Mouse (Mus musculus): Measurements from ENCODE around the gene Gm49387. TPM values are rescaled to one million over a fixed set of nuclear protein-coding genes. Genes with fewer than 3 reads are reported as not detected.

Gene Gm49387
- polyA plus RNA-seq, 1 experiment from 2014 or later: 0.94 TPM

- no peak overlapping the region for H3K4me2 ChIP-seq (replicated peaks; ENCODE audit: low read depth)
- no peak for TF ChIP-seq CTCF (IDR thresholded peaks at IDR 0.05; ENCODE audit: low read depth)
- no peaks in the 10 kb centered on the region for H3K4me1 ChIP-seq (replicated peaks; ENCODE audit: control insufficient read depth, insufficient read depth, low read length)
- H3K27ac ChIP-seq (ENCODE audit: low read depth, low read length): no peak overlapping the region
- 91% methylated on average over 9 of the region's 9 CpGs for WGBS
- no peaks in the 10 kb centered on the region for H3K36me3 ChIP-seq (ENCODE audit: control insufficient read depth, insufficient read depth)
- no peak overlapping the region for H3K4me3 ChIP-seq (ENCODE audit: low read depth, low read length)
- ATAC-seq: no peak
- H3K27me3 ChIP-seq (replicated peaks; ENCODE audit: control insufficient read depth, insufficient read depth, low read length): no peaks in the 10 kb centered on the region
- no peaks in the 10 kb centered on the region for H3K9me3 ChIP-seq (ENCODE audit: control insufficient read depth)
- no peak overlapping the region for H3K9ac ChIP-seq (ENCODE audit: low read depth, low read length)
Measured at GRCm38 (mm10) chr14:31556526-31557260, 84.0 kb downstream of the Gm49387 start.

- Histone ChIP-seq H3K9ac (ENCODE audit: low read depth, low read length) (no peak overlapping the region), H3K4me1 (replicated peaks; ENCODE audit: control insufficient read depth, insufficient read depth, low read length) (no peaks in the 10 kb centered on the region), H3K9me3 (ENCODE audit: control insufficient read depth) (no peaks in the 10 kb centered on the region), H3K4me2 (replicated peaks; ENCODE audit: low read depth) (no peak overlapping the region), H3K36me3 (ENCODE audit: control insufficient read depth, insufficient read depth) (no peaks in the 10 kb centered on the region), H3K4me3 (ENCODE audit: low read depth, low read length) (no peak overlapping the region), H3K27me3 (replicated peaks; ENCODE audit: control insufficient read depth, insufficient read depth, low read length) (no peaks in the 10 kb centered on the region), H3K27ac (ENCODE audit: low read depth, low read length) (no peak overlapping the region)
- WGBS: 59% methylated on average over 14 of the region's 14 CpGs
- no peak for TF ChIP-seq CTCF (IDR thresholded peaks at IDR 0.05; ENCODE audit: low read depth)
- no peak for ATAC-seq
Measured at GRCm38 (mm10) chr14:31555963-31556434, 84.7 kb downstream of the Gm49387 start.

DNA sequence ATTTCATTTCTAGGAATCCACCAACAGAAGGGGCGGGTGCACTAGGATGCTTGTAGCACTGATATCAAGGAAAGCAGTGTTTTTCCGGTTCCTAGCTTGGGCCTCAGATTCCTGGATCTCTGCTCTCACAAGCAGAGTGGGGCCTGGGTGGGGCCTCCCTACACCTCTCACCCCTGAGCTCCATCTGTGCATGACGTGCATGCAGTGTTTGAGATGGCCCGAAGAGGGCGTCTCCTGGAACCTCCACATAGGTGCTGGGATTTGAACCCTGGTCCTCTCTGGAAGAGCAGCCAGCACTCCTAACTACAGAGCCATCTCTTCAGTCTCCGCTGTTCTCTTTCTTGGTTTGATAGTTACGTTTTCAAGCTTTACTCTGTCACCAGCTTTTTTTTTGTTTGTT lies 85.7 kb downstream of the Gm49387 start:
- Histone ChIP-seq H3K27ac (ENCODE audit: low read depth, low read length) (no peak overlapping the region), H3K9me3 (ENCODE audit: control insufficient read depth) (no peaks in the 10 kb centered on the region), H3K4me2 (replicated peaks; ENCODE audit: low read depth) (no peak overlapping the region), H3K27me3 (replicated peaks; ENCODE audit: control insufficient read depth, insufficient read depth, low read length) (no peaks in the 10 kb centered on the region), H3K9ac (ENCODE audit: low read depth, low read length) (no peak overlapping the region), H3K4me1 (replicated peaks; ENCODE audit: control insufficient read depth, insufficient read depth, low read length) (no peaks in the 10 kb centered on the region), H3K36me3 (ENCODE audit: control insufficient read depth, insufficient read depth) (no peaks in the 10 kb centered on the region), H3K4me3 (ENCODE audit: low read depth, low read length) (no peak overlapping the region)
- ATAC-seq: no peak
- 89% methylated on average over 7 of the region's 7 CpGs for WGBS
- 0 out of 2 replicates have a peak, but pooled peaks have one; percentile 10 for TF ChIP-seq CTCF (IDR thresholded peaks at IDR 0.05; ENCODE audit: low read depth)

GRCm38 (mm10) chr14:31543885-31544442 lies 96.7 kb downstream of the Gm49387 start:
- Histone ChIP-seq H3K27me3 (replicated peaks; ENCODE audit: control insufficient read depth, insufficient read depth, low read length) (no peaks in the 10 kb centered on the region), H3K4me1 (replicated peaks; ENCODE audit: control insufficient read depth, insufficient read depth, low read length) (no peaks in the 10 kb centered on the region), H3K36me3 (ENCODE audit: control insufficient read depth, insufficient read depth) (no peaks in the 10 kb centered on the region), H3K4me3 (ENCODE audit: low read depth, low read length) (no peak overlapping the region), H3K4me2 (replicated peaks; ENCODE audit: low read depth) (no peak overlapping the region), H3K9me3 (ENCODE audit: control insufficient read depth) (no peaks in the 10 kb centered on the region), H3K9ac (ENCODE audit: low read depth, low read length) (no peak overlapping the region), H3K27ac (ENCODE audit: low read depth, low read length) (no peak overlapping the region)
- TF ChIP-seq CTCF (IDR thresholded peaks at IDR 0.05; ENCODE audit: low read depth): no peak
- no peak for ATAC-seq
- WGBS: 61% methylated on average over 11 of the region's 11 CpGs

DNA sequence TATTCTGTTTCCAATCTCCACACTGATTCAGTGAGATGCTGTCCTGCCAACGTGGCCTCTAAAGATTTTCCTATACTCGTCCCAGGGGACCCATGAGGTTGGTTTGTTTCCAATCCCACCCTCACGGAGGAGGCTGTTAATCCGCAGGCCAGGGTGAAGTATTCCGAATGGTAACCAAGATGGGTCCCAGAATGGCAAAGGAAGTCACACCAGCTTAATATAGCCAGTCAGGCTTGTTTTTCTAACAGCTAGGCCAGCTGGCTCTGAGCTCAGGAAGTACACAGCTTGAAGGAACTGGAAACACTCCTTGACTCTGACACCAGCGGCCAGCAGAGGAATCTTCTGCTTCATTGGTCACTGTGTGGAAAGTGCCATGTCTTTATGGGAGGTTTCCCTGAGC lies 103.4 kb downstream of the Gm49387 start:
- no peaks in the 10 kb centered on the region for H3K27me3 ChIP-seq (replicated peaks; ENCODE audit: control insufficient read depth, insufficient read depth, low read length)
- no peaks in the 10 kb centered on the region for H3K9me3 ChIP-seq (ENCODE audit: control insufficient read depth)
- no peak for TF ChIP-seq CTCF (IDR thresholded peaks at IDR 0.05; ENCODE audit: low read depth)
- H3K4me1 ChIP-seq (replicated peaks; ENCODE audit: control insufficient read depth, insufficient read depth, low read length): peaks cover 8% of the 10 kb centered on the region
- H3K4me3 ChIP-seq (ENCODE audit: low read depth, low read length): no peak overlapping the region
- no peak overlapping the region for H3K9ac ChIP-seq (ENCODE audit: low read depth, low read length)
- no peak for ATAC-seq
- no peak overlapping the region for H3K4me2 ChIP-seq (replicated peaks; ENCODE audit: low read depth)
- H3K36me3 ChIP-seq (ENCODE audit: control insufficient read depth, insufficient read depth): no peaks in the 10 kb centered on the region
- WGBS: 74% methylated on average over 6 of the region's 6 CpGs
- no peak overlapping the region for H3K27ac ChIP-seq (ENCODE audit: low read depth, low read length)

DNA sequence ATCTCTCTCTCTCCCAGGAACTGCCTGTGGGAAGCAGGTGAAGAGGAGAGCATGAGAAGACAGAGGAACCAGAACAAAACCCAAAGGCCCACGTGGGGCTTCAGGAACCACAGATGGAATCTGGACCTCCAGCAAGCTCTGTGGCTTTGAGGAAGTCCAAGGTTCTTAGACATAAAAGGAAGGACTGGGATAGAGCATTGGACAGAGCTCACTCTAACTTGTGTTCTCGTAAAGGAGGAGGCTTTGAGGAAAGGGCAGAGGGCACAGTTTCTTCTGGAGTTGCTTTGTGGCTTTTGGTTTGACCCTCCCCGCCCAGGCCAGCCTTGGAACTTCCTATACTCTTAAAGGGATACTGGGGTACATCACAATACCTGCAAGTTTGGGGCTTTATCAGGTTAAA lies 108.0 kb downstream of the Gm49387 start:
- peaks cover 17% of the 10 kb centered on the region for H3K4me1 ChIP-seq (replicated peaks; ENCODE audit: control insufficient read depth, insufficient read depth, low read length)
- no peak overlapping the region for H3K4me2 ChIP-seq (replicated peaks; ENCODE audit: low read depth)
- no peak overlapping the region for H3K9ac ChIP-seq (ENCODE audit: low read depth, low read length)
- WGBS: 47% methylated on average over 3 of the region's 3 CpGs
- H3K4me3 ChIP-seq (ENCODE audit: low read depth, low read length): no peak overlapping the region
- no peaks in the 10 kb centered on the region for H3K9me3 ChIP-seq (ENCODE audit: control insufficient read depth)
- ATAC-seq: peak; percentile 37; the same call in 1 of the 2 replicates
- H3K27me3 ChIP-seq (replicated peaks; ENCODE audit: control insufficient read depth, insufficient read depth, low read length): no peaks in the 10 kb centered on the region
- peak overlapping the region; percentile 7; the same call in 1 of the 2 replicates for H3K27ac ChIP-seq (ENCODE audit: low read depth, low read length)
- no peak for TF ChIP-seq CTCF (IDR thresholded peaks at IDR 0.05; ENCODE audit: low read depth)
- H3K36me3 ChIP-seq (ENCODE audit: control insufficient read depth, insufficient read depth): no peaks in the 10 kb centered on the region

Data from intestine, postnatal 0 days (tissue).